Mouse (Mus musculus) midbrain, postnatal 0 days (tissue): Measurements from ENCODE around the gene Gm21783. TPM values are rescaled to one million over a fixed set of nuclear protein-coding genes. Genes with fewer than 3 reads are reported as not detected.
"Not testable (repeated sequence)": the region's sequence is repeated elsewhere in the genome, so short reads cannot be mapped to it uniquely, and the experiment has no call there.

Experiments
- ATAC-seq: fragments of 200-750 bp; cut with Nextera tagmentation; 2 replicates; pipeline ENCODE4 v1.8.0; 2017; ENCODE audit warnings: moderate number of reproducible peaks, mild to moderate bottlenecking, moderate TSS enrichment, moderate library complexity; ENCODE audit not compliant: low FRiP score
- DNase-seq: peaks from one replicate; pipeline ENCODE4 v3.0.0-alpha.2; 2015; ENCODE audit warnings: low spot score
- H3K27ac ChIP-seq: fragments of 300-500 bp; sonication (generic); 2 replicates; pipeline ENCODE4 v1.5.1; 2014; ENCODE audit warnings: low read depth, mild to moderate bottlenecking, low read length, mixed read lengths
- H3K27me3 ChIP-seq: fragments of 300-500 bp; sonication (generic); 2 replicates; pipeline ENCODE4 v1.6.1; 2014; ENCODE audit warnings: low read length, control low read depth, mixed read lengths; ENCODE audit not compliant: insufficient read depth
- H3K36me3 ChIP-seq: fragments of 300-500 bp; sonication (generic); 2 replicates; pipeline ENCODE4 v1.6.1; 2014; ENCODE audit warnings: low read length, control low read depth, mixed read lengths; ENCODE audit not compliant: insufficient read depth
- H3K4me1 ChIP-seq: fragments of 300-500 bp; sonication (generic); 2 replicates; pipeline ENCODE4 v1.6.1; 2014; ENCODE audit warnings: mild to moderate bottlenecking, control low read depth, antibody characterized with exemption, low read length, mixed read lengths; ENCODE audit not compliant: insufficient read depth
- H3K4me2 ChIP-seq: fragments of 300-500 bp; sonication (generic); 2 replicates; pipeline ENCODE4 v1.6.1; 2014; ENCODE audit warnings: low read depth, mild to moderate bottlenecking, low read length, mixed read lengths; ENCODE audit not compliant: poor library complexity, severe bottlenecking
- H3K4me3 ChIP-seq: fragments of 300-500 bp; sonication (generic); 2 replicates; pipeline ENCODE4 v1.5.1; 2014; ENCODE audit warnings: low read depth, mild to moderate bottlenecking, low read length, moderate library complexity
- H3K9ac ChIP-seq: fragments of 300-500 bp; sonication (generic); replicated peaks from 2 replicates; pipeline ENCODE4 v1.6.1; 2014; ENCODE audit warnings: mild to moderate bottlenecking, low read length, moderate library complexity, mixed read lengths; ENCODE audit not compliant: poor library complexity, severe bottlenecking
- H3K9me3 ChIP-seq: fragments of 300-500 bp; sonication (generic); 2 replicates; pipeline ENCODE4 v1.6.1; 2016; ENCODE audit warnings: low read length, control low read depth
- WGBS: fragments of 180-500 bp; shearing (Covaris S2); extraction: QIAGEN DNeasy Blood & Tissue Kit; methylation state at CpG from one replicate; pipeline ENCODE4 v1.1.7; 2014; 5-methylcytosine and 5-hydroxymethylcytosine counted together
- polyA plus RNA-seq: library from polyadenylated mRNA; unstranded; fragments of >200 nt; fragmentation: Nextera tagmentation; extraction: Ambion mirVana; gene quantifications from 2 replicates; pipeline ENCODE4 v1.2.1, GENCODE M21; 2015
- total RNA-seq: library from RNA; depleted of rRNA; stranded (reverse); fragments of >200 nt; gene quantifications from 2 replicates; pipeline ENCODE4 v1.2.3, GENCODE M21; 2014; rRNA removed

Gene Gm21783
- total RNA-seq (not detected in 2 replicates), polyA plus RNA-seq (not detected in 2 replicates)

DNA sequence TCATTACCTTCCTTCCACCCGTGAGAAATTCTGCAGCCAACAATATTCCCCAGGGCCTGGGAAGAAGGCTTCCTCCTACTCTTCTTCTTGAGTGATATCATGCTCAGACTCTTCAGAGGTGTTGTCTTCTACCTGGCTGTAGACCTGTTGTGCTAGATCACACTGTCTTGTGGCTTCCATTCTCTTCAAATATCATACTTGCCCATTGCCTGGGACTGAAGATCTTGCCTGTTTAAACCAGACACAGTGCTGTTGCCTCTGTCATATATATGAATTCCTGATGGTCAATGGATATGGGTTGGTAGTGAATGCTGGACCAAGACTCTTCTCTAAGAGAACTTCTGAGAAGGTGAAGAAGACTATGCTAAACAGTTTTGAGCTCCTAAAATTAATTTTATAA, at the start of gene Gm21783:
Gm21783 (minus strand) TSS at position 101 of the 400 bp plus-strand sequence.
- WGBS = no CpG with 5 or more reads among the region's 1 CpGs
- not testable (repeated sequence) for H3K27ac ChIP-seq, H3K9me3 ChIP-seq, DNase-seq, ATAC-seq, H3K4me1 ChIP-seq, H3K27me3 ChIP-seq, H3K9ac ChIP-seq, H3K4me3 ChIP-seq, H3K36me3 ChIP-seq, H3K4me2 ChIP-seq
